Mouse (Mus musculus) left cerebral cortex, adult 8-10 months (tissue): ENCODE results near the gene Hp1bp3. TPM values are rescaled to one million over a fixed set of nuclear protein-coding genes. Genes with fewer than 3 reads are reported as not detected.

ENCODE experiments used
- total RNA-seq, 4 experiments: library from RNA; stranded (reverse); gene quantifications; 2 replicates each; pipeline ENCODE4 v1.2.4; 2022

Gene Hp1bp3
- total RNA-seq, 4 experiments from 2014 or later, result 206 to 215 (median 214) TPM

Other genes with a start within 250 kb of the Hp1bp3 start
- 100 to 1,000 TPM; 147 to 156 (median 154) TPM for gene Eif4g3, start 223.3 kb upstream of the Hp1bp3 start, total RNA-seq
- gene Sh2d5, start 34.1 kb downstream of the Hp1bp3 start, total RNA-seq, result 10 to 100 TPM; 75.0 to 83.6 (median 79.2) TPM
- 10 to 100 TPM; 28.1 to 33.2 (median 31.7) TPM for gene Kif17, start 34.1 kb downstream of the Hp1bp3 start, total RNA-seq
- 100 to 1,000 TPM in 1 of 4 experiments, 10 to 100 TPM in 3; 92.1 to 102 (median 93.0) TPM for gene Ddost, start 88.4 kb downstream of the Hp1bp3 start, total RNA-seq
- gene Pink1, start 110.0 kb downstream of the Hp1bp3 start, total RNA-seq, result 100 to 1,000 TPM; 329 to 369 (median 363) TPM
- gene Cda, start 151.7 kb downstream of the Hp1bp3 start, total RNA-seq, result 1 to 10 TPM; 3.4 to 5.3 (median 4.4) TPM
- gene Fam43b, start 180.2 kb downstream of the Hp1bp3 start, total RNA-seq, result 10 to 100 TPM; 27.9 to 32.2 (median 28.2) TPM
- gene Mul1, start 218.4 kb downstream of the Hp1bp3 start, total RNA-seq, result 10 to 100 TPM; 51.6 to 54.5 (median 52.7) TPM
- gene Camk2n1, start 238.0 kb downstream of the Hp1bp3 start, total RNA-seq, result 1,000 to 10,000 TPM in 2 of 4 experiments, 100 to 1,000 TPM in 2; 966 to 1,102 (median 1,006) TPM